Mouse (Mus musculus): ENCODE measurements around the gene Gm10130. TPM values are rescaled to one million over a fixed set of nuclear protein-coding genes. Genes with fewer than 3 reads are reported as not detected.

The Gm10130 gene
- not detected in 2 replicates for polyA plus RNA-seq (2012; rRNA removed; ENCODE audit: low replicate concordance)

GRCm38 (mm10) chr2:150323402-150323801, at the start of gene Gm10130:
Gene Gm10130 (plus strand): TSS chr2:150323702.

GRCm38 (mm10) chr2:150362113-150362877, 38.8 kb downstream of the Gm10130 start, which contains the start of gene 3300002I08Rik:
Gene 3300002I08Rik (minus strand): TSS chr2:150362765.

Other genes with a start within 250 kb of the Gm10130 start
- 0.85 and 4.2 TPM in 2 replicates for gene Zfp120, start 187.0 kb upstream of the Gm10130 start, polyA plus RNA-seq (2012; rRNA removed; ENCODE audit: low replicate concordance)
- not detected in 2 replicates for gene Gm10770, start 144.0 kb upstream of the Gm10130 start, polyA plus RNA-seq (2012; rRNA removed; ENCODE audit: low replicate concordance)
- not detected in 2 replicates for gene Gm14139, start 141.9 kb upstream of the Gm10130 start, polyA plus RNA-seq (2012; rRNA removed; ENCODE audit: low replicate concordance)
- gene Zfp937, start 105.6 kb upstream of the Gm10130 start, polyA plus RNA-seq (2012; rRNA removed; ENCODE audit: low replicate concordance): 0.11 and 0.69 TPM in 2 replicates
- gene Gm21994, start 68.1 kb upstream of the Gm10130 start, polyA plus RNA-seq (2012; rRNA removed; ENCODE audit: low replicate concordance): 0.36 TPM in 1 of 2 replicates, not detected in the other
- not detected in 2 replicates for gene Gm14124, start 66.2 kb upstream of the Gm10130 start, polyA plus RNA-seq (2012; rRNA removed; ENCODE audit: low replicate concordance)
- 1.4 and 1.6 TPM in 2 replicates for gene 3300002I08Rik, start 39.1 kb downstream of the Gm10130 start, polyA plus RNA-seq (2012; rRNA removed; ENCODE audit: low replicate concordance)
- 0.04 and 0.34 TPM in 2 replicates for gene Zfp442, start 127.8 kb downstream of the Gm10130 start, polyA plus RNA-seq (2012; rRNA removed; ENCODE audit: low replicate concordance)
- not detected in 2 replicates for gene Zfp345, start 161.4 kb downstream of the Gm10130 start, polyA plus RNA-seq (2012; rRNA removed; ENCODE audit: low replicate concordance)
- 12.9 and 17.0 TPM in 2 replicates for gene Cst7, start 246.7 kb downstream of the Gm10130 start, polyA plus RNA-seq (2012; rRNA removed; ENCODE audit: low replicate concordance)